Mouse (Mus musculus) testis, postnatal 14 days (tissue): ENCODE results near the gene Cmtr2.
A peak's percentile ranks its signal among the peaks of the same experiment; 100 is the strongest.

Source experiments
- DNase-seq: peaks from one replicate; pipeline ENCODE4 v3.0.0; 2021; ENCODE audit warnings: low spot score

Gene Cmtr2

DNA sequence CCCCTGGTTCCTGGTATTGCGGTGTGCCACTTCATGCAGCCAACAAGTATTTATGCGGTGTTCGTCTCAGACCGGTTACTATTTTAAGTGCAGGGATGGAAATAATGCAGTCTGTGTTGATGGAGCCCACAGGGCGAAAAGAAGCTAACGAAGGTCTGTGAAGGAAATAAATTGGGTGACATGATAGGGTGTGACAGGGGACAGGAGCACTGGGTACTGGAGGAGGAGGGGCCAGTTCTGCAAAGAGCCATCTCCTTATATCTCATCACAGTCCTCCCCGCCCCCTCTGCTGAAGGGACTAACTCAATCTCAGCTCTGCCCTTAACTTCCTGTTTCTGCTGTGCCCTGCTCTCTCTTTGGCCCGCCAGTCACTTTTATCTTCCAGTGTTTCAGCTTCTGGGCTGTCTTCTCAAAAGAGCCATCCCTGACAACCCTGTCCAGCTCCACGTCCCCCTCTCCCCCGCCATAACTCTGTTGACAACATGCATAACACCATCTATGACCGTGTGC is 50.4 kb downstream of the Cmtr2 start:
- no peak for DNase-seq

DNA sequence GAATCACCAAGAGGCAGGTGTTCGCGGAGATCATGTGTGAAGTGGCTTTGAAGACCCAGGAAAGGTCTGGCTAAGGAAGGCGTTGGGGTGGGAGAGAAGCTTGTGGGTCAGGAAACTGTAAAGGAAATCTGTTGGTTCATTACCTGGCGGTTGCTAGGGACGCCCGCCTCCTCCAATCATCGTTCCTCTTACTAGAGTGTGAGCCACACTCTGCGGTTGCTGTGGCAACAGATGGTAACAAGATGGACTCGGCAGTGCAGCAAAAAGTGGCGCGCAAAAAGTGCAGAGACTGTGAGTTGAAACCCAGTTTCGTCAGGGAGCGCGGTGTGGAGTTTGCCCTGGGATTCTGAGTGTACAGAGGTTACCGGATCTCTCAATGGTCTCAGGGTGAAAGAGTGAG is 51.3 kb downstream of the Cmtr2 start, which contains the start of gene Hydin:
TSS of gene Hydin (plus strand) at position 237 of the 400 bp plus-strand sequence.
- peak; percentile 84 for DNase-seq

- DNase-seq: no peak
Measured at GRCm38 (mm10) chr8:110267268-110267667, 51.8 kb downstream of the Cmtr2 start.

- DNase-seq: no peak
Measured at GRCm38 (mm10) chr8:110270659-110271058, 55.2 kb downstream of the Cmtr2 start.

DNA sequence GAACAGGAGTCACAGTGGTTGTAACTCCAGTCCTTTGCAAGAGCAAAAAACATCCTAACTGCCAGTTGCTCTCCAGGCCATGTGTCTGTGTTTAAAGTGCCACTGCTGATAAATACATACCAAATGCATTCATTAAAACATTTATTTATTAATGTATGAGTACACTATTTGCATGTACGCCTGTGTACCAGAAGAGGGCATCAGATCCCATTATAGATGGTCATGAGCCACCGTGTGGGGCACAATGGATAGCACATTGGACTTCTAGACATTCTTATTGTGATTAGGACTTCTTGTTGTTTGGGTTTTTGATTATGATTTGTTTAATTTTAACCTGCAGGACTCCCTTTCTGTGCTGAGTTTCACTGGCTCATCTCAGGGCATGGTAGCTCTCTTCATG is 57.9 kb downstream of the Cmtr2 start:
- no peak for DNase-seq
